Mouse (Mus musculus): Measurements from ENCODE around the gene Dio1.

Dio1 gene

DNA sequence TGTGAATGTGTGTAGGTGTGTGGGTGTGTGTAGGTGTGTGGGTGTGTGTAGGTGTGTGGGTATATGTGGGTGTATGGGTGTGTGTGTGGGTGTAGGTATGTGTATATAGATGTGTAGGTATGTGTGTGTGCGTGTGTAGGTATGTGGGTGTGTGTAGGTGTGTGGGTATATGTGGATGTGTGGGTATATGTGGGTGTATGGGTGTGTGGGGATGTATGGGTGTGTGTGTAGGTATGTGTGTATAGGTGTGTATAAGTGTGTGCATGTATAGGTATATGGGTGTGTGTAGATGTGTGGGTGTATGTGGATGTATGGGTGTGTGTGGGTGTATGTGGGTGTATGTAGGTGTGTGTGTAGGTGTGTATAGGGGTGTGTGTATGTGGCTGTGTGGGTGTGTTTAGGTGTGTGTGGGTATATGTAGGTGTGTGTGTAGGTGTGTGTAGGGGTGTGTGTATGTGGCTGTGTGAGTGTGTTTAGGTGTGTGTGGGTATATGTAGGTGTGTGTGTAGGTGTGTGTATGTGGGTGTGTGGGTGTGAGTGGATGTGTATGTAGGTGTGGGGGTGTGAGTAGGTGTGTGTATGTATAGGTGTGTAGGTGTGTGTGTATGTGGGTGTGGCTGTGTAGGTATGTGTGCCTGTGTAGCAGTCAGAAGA lies 5.9 kb downstream of the Dio1 start:
- DNase-seq (ENCODE audit: low spot score in 2 of 2), result no peak

DNA sequence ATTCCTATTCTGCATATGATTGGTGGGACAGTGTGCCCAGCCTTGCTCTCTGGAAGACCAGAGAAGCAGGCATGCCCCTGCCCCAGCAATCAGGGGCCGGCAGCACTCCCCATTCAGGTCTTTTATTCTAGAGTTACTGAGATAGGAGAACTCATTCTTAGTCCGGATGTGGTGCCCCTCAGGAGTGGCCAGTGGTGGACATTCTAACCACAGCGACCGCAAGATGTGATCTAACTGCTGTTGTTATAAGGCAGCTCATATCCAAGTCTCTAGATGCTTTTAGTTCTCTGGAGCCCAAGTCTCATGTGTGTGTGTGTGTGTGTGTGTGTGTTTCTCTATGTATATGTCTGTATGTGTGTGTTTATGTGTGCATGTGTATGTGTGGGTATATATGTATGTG lies 6.6 kb downstream of the Dio1 start:
- DNase-seq (ENCODE audit: low spot score in 2 of 2), result no peak

DNA sequence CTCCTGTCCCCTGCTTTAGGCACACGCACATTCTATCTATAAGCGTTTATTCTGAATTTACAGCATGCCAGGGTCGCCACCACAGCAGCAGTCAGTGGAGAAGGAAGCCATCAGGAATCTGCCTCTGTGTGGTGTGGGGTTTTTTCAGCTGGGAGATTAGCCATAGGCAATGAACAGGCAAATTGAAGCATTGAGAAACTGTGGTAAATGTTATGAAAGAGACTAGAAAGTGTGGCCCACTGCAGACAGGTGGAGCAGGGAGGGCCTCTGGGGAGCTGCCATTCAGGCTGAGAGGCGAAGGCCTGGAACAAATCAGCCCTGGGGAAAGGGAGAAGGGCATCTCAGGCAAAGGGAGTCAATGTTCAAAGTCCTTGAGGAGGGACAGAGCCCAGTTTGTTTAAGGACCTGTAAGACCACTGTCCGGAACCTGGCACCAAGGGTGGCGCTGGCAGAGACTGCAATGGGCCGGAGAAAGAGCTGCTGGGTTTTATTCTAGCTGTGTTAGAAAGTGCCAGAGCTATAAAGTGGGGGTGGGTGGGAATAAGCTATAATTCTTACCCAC lies 7.1 kb downstream of the Dio1 start:
- DNase-seq (ENCODE audit: low spot score in 2 of 2), result no peak

DNA sequence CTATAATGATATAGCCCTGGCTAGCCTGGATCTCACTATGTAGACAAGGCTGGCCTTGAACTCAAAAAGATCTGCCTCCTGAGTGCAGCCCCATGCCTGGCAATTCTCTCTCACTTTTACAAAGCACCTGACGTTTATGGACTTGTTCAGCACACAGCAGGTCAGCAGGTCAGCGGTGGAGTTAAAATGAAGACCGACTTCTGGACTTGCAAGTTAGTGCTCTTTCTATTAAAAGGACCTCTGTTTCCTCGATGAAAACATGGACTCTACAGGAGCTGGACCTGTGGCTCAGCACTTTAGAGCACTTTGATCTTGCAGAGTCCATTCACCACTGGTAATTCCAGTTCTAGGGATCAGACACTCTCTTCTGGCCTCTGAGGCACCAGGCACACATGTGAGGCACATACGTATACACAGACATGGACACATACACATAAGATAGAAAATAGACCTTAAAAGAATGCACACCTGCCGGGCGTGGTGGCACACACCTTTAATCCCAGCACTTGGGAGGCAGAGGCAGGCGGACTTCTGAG lies 8.8 kb downstream of the Dio1 start:
- no peak for DNase-seq (ENCODE audit: low spot score in 2 of 2)

DNA sequence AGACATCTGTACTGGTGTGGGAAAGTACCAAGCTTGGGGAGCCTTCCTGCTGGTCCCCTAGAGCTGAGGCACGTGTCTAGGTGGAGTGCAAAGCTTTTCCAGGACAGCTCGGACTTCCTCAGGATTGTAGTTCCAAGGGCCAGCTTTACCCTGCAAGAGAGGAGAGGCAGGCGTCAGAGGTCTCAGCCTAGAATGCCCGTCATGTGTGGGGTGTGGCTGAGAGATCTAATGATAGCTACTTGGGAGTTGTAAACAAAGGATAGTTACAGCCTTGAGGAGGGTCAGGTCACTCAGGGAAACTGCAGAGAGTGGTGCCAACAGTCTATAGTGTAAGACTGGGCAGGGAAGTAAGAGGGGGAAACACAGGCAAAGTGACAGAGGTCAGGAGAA lies 14.7 kb downstream of the Dio1 start:
- DNase-seq (ENCODE audit: low spot score in 2 of 2), result no peak

DNA sequence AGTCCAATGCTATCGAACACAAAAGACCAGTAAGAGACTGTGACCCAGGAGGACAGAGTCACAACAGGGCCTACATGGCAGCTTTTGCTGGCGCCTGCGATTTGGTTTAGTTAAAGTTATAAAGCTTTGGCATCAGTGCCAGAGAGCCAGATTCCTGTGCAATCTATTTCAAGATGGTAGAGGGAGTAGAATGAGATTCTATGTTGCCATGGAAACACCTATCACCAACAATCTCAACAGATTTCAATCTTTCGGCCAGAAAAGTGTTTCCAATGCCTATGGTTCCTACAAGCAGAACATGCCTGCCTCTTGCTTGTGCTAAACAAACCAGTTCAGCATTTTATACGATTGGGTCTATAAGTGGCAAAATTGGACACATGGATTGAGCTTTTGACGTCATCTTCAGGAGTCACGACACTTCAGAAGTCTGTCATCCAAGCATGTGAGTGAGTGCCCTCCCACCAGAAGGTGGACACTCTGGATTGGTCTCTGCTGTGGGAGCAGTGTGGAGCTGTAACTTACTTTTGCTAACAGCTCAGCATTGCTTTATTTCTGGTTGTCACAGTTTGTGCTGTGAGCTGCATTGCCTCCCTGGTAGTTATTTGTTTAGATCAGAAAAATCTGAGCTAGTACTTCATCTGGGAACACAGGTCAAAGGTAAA lies 15.2 kb downstream of the Dio1 start:
- DNase-seq (ENCODE audit: low spot score in 2 of 2), result no peak

DNA sequence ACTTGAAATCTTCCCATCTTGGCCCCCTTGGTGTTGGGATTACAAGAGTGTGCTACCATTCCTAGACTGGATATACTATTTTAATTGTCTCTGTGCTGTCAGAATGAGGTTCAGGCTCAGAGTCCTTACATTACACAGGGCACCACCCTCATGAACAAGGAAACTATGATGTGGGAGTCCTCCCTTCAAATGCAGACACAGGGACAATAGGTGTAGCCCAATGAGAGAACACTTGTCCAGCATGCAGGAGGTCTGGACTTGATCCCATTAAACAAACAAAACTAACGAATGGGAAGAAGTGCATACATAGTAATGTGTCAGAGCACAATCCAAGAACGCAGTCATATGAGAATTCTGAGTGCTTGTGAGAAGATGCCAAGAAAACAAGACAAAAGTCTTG lies 19.5 kb downstream of the Dio1 start:
- no peak for DNase-seq (ENCODE audit: low spot score in 2 of 2)

DNA sequence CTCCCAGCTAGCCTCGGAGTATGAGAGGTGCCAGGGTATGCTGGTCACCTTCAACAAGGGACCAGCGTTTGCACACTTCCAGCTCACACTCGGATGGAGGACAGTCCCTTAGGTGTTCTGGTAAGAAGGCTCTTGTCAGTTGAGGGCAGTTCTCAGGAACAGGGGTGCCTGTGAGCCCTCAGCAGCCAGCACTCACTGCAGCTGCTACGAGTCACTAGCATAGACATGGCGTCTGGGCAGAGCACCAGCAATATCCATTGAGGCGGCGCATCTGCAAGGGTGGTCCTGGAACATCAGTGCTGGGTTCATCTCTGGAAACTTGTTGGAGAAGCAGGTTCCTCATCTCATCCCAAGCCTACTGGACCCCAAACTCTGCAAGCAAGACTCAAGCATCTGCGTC lies 20.6 kb downstream of the Dio1 start:
- DNase-seq (ENCODE audit: low spot score in 2 of 2), result no peak

DNA sequence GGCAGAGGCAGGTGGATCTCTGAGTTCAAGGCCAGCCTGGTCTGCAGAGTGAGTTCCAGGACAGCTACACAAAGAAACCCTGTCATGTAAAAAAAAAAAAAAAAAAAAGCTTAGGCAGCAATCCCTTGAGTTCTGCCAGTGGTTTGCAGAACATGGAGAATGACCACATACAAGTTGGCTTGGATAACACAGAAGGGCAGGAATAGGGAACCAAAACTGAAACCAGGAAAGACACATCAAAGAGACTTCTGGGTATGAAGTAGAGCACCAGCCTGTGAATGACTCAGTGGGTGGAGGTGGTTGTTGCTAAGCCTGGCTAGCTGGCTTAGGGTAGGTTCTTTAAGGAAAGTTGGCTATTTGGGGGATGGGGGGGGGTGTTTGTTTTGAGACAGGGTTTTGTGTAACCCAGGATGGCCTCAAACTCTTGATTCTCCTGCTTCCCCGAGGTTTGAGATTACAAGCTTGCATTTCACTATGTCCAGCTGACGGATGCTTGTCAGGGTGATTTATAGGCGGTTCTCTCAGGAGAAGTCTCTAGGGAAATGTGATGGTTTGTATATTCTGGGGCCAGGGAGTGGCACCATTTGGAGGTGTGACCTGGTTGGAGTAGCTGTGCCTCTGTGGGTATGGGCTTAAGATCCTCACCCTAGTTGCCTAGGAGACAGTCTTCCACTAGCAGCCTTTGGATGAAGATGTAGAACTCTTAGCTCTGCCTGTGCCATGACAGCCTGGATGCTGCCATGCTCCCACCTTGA lies 21.3 kb downstream of the Dio1 start:
- no peak for DNase-seq (ENCODE audit: low spot score in 2 of 2)

DNA sequence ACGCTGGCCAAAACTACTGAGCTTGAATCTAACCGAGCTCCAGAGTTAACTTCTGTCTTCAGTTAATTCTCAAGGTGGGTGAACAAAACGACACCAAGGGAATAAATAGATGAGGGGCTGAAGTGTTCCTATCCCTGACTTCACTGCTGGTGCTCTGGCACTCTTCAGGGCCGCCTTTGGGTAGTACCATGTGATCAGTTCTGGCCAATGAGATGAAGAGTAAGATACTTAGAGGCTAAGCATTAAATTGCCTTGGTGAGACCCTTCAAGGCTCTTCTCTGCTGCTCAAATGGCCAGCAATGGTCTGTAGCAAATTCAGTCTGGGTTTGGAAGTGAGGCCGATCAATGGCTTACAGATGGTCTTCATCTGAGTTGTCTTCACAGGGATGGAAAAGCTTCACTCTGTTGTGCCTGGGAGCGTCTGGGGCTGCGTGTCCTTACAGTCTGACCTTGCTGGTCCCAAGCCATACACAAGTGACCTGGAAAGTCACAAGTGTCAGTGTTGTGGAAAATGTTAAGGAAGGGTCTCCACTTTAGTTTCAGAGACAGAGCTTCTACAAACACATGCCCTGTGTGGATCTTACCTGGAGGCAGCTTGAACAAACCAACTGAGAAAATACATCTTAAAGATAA lies 26.0 kb downstream of the Dio1 start:
- DNase-seq (ENCODE audit: low spot score in 2 of 2), result no peak

DNA sequence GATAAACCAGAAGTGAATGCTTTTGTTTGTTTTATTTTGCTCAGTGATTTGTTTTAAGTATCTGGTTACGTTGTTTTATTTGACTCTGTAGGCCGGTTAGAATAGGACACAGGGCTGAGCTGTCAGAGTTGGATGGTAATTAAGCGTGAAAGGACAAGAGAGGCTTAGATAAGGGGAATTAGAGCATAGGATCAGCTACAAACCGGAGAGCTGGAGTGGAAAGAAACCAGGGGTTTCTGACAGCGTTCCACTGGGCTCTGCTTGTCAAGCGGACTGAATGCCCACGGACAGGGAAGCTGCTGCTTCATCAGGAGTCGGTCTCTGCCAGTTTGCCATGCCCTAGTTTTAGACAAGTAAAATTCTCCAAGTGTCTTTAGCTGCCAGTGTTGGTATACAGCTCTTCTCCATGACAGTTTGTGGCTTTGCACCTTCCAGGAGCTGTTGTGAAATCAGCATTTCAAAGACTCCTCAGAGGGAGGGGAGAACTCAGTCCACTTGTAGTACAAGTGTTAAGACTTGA lies 28.7 kb downstream of the Dio1 start:
- no peak for DNase-seq (ENCODE audit: low spot score in 2 of 2)

DNA sequence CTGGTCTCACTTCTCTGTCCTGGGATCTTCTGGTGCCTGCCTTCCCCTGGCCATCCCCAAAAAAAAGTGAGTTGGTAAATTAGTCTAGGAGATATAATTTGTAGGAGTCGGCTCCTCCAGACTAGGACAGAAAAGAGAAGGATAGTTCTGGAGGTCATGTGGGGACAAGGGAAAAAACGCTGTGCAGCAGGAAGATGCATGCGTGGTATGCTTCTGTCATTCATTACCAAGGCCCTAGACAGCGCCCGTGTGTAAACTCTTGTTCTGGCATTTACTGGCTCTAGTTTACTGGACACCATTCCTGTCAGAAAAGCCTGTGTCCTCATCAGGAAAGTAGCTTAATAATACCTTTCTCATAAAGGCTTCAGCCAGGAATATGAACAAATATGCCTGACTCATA lies 32.5 kb downstream of the Dio1 start:
- DNase-seq (ENCODE audit: low spot score in 2 of 2), result no peak

DNA sequence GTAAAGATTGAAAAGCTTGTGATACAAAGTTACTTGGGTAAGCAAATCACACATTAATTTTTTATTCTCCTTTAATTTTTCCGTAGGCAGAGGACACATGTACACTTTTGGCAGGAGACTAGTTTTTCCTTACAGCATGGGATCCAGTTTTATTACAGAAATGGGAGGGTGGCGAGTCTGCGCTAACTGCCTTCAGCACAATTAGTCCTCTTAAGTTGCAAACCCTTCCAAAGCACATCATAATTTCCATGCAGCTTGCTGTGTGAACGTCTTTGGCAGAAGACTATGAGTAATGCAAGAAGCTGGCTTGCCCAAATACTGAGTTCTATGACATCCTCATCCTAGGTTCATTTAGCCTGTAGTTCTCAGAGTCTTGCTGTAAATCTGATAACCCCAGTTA lies 33.3 kb downstream of the Dio1 start:
- DNase-seq (ENCODE audit: low spot score in 2 of 2), result no peak

DNA sequence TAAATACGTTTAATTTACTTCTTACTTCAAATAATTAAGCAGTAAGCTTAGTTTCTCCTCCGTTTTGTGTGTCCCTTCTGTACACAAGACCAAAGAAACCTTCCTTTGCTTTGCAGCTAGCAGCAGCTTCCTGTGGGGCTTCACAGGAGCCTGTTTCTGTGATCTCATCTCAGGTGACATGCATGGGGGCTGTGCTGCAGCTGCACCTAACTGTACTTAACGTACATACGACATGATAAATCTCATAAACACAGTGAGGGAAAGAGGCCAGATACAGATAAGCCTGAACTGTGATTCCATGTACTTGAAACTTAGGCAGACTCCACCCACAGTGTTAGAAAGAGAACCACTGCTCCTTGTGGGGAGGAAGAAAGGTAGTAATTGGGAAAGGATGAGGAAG lies 47.0 kb downstream of the Dio1 start:
- no peak for DNase-seq (ENCODE audit: low spot score in 2 of 2)

DNA sequence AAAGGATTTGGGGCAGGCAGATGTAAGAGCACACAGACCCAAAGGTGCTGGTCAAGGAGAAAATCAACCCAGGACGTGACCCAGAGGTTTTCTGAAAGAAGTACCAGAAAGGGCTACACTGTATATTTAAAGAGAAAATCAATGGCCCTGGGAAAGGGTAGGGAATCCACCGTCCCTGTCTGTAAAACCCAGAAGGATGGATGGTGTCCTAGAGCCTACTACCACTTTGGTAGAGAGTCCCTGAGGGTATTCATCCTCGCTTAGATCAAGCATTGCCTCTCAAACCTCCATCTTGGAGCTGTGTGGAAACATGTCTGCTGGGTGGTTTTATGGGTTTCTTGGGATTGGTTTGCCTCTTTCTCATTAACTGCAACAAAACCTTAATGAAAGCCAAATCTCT lies 52.6 kb downstream of the Dio1 start:
- no peak for DNase-seq (ENCODE audit: low spot score in 2 of 2)

DNA sequence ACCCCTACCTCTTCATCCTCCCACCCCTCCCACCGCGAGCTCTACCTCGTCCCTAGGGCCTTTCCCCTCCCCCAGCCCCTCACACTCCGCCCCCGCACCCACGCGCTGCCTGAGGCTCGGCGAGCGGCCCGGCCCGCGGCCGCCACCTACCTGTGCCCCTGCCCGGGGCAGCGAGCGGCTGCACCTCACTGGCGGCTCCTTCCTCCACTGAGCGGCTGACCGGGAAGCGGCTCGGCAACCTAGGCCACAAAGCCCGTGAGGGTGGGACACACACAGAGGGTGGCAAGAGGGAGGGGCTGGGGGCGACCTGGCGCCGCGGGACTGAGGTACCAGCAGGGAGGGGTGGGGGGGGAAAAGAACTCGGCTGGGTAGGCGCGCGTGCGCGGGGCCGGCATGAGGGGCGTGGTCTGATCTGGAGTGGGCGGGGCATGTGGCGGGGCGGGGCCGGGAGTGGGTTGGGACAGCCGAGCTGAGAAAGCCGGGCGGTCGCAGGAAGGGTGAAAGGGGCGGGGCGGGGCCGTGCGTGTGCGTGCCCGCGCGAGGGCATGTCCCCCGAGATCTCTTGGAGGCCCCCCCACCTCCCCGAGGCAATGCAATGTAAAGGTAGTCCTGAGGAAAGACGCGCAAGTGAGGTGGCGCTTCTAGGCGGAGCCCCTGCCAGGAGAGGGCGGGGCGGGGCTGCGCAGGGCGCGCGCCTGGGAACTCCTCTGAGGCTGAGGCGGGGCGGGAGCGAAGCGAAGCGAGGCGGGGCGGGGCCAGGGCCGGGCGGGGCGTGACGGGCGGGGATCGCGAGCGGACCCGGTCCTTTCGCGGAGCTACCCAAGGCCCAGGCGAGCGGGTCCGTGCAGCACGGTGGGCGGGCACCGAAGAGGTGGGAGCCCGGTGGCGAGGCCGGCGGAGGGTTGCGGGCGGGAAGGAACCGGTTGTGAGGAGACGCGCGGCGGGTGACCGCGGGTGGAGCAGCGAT lies 53.6 kb downstream of the Dio1 start, which contains the start of the genes Lrrc42 and Hspb11:
Gene Lrrc42, minus strand, starts transcription at position 408 of the 967 bp plus-strand sequence.
Gene Hspb11, plus strand, starts transcription at position 469 of the 967 bp plus-strand sequence.
- DNase-seq (ENCODE audit: low spot score in 2 of 2), result peak; percentile 84 to 89

DNA sequence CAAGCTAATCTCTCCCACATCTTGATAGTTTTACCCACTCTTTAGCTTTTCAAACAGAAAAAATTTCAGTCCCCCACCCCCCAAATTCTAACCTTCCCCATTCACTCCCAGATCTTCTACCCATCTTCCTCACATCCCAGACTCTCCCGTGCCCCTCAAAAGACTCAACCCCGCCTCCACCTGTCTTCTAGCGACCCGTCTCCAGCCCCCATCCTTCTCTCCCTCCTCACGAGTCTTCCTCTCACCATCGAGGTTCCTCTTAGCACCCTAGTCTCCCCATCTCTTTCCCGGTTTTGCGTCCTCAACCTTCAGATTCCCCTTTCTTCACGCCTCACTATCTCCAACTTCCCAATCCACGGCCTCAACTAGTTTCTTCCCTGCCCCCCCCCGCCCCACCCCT lies 54.4 kb downstream of the Dio1 start:
- DNase-seq (ENCODE audit: low spot score in 2 of 2), result no peak

DNA sequence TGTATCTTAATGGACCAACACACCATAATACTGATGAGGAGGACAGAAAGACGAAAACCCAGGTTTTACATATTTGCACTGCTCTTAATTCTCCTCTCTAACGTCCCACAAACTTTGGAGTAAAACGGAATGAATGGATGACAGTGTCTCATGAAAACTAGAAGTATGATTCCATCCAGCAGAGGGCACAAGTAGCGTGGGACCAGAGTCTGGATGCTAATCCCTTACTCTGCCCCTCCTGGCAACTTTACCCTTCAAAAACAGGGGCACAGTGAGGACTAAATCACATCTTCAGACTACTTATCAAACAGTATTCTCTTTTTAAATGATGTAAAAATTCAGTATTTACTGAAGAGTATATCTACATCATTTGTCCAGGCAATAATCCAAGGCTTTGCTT lies 56.5 kb downstream of the Dio1 start:
- no peak for DNase-seq (ENCODE audit: low spot score in 2 of 2)

DNA sequence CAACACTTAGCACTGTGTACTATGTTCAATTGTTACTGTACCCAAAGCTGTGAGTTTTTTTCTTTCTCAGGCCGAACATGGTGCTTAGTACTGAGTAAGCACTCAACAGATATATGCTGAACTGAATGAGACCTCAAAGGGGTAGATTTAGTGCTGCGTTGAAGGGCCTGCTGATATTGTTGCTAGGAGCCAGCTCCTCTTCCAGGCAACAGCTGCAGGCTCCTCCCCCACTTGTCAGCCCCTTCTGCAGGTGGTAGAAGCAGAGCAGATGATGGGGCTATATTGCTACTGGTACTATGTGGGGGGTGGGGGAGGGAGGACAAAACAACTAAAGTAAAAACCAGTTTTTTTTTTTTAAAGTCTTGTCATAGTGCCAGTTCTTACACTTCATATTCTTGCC lies 57.5 kb downstream of the Dio1 start:
- DNase-seq (ENCODE audit: low spot score in 2 of 2), result no peak

DNA sequence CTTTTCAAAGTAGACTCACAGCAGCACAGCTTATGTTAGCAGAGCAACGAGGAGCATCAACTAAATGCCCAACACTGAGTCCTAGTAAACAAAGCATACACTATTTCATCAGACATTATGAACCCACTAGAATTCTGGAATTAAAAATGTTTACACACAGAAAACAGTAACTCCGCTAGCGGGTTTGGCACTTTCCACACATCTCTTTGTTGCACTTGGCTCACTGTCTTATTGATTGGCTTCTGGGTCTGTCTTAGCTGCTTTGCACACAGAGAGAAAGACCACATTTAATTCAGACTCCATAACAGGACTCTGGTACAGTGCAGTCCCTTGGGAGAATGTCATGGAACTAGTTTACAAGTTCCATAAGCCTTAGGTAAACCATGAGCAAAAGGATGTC lies 58.9 kb downstream of the Dio1 start:
- no peak for DNase-seq (ENCODE audit: low spot score in 2 of 2)

DNA sequence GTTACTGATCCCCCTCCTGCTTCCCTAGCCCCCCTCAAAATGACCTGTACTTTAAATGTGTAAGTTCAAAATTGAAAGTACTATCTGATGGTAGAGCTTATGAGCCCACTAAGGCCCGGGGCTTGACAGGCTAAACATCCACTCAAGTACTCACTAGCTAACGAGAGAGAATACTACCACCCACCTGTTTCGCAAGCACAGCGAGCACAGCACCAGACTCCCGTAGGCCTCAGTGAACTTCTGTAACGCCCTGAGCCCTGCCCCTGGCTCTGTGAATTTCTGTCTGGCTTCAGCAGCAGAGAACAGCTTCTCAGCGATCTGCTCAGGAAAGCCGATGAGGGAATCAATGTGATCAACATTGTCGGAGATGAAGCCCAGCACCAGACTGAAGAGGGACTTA lies 59.9 kb downstream of the Dio1 start:
- DNase-seq (ENCODE audit: low spot score in 2 of 2), result no peak

All from urinary bladder, adult 18-20 months (tissue).